19 mouse cellular contexts compared by ENCODE assay signal in the genomic region with DNA sequence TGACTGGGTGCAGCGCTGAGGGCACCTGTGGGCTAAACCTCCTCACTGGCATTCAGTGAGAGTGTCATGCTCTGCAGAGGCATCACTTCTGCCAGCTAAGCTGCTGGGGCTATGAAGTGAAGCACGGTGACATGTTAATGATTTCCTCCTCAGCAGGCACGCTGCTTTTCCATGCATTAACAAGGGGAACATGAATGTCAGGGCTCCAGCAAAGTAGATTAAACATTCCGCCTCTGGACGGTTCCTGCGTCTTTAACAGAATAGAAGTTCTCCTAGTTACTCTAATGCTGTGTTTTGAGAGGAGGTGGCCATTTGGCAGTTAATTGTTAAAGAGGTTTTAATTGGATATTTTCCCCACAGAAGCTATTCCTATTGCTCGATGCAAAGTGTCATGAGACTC.
DNase-seq lines count a peak whose midpoint lies in the region; ATAC-seq and TF ChIP-seq lines count a peak whose summit lies in the region.
"Had no signal": no experiment of that assay in that cellular context is flagged by ENCODE, and none has a peak within 500 bp of the region (broad histone marks: within the 10 kb centered on the region; RNA-seq: fewer than 3 reads in every experiment).

No protein-coding gene starts in this region.

- no peaks in the 10 kb centered on the region for H3K36me3 ChIP-seq in hindbrain, postnatal 0 days (ENCODE audit: insufficient read depth, low read length)
- no peaks in the 10 kb centered on the region for H3K36me3 ChIP-seq in hindbrain, embryonic 16.5 days (ENCODE audit: control insufficient read depth, insufficient read depth, low read length)
- H3K36me3 ChIP-seq in kidney, postnatal 0 days (ENCODE audit: insufficient read depth, low read length), result no peaks in the 10 kb centered on the region
- H3K36me3 ChIP-seq in midbrain, embryonic 14.5 days (ENCODE audit: control insufficient read depth, insufficient read depth, low read length), result no peaks in the 10 kb centered on the region
- H3K36me3 ChIP-seq in midbrain, postnatal 0 days (ENCODE audit: insufficient read depth, low read length), result no peaks in the 10 kb centered on the region
- H3K36me3 ChIP-seq: embryonic facial prominence, embryonic 13.5 days; forebrain, embryonic 12.5 days; hindbrain, embryonic 10.5 days had no signal

- no peak for TF ChIP-seq CTCF in hindbrain, postnatal 0 days (IDR thresholded peaks at IDR 0.05; ENCODE audit: low read depth)
- TF ChIP-seq CTCF in kidney, postnatal 0 days (IDR thresholded peaks at IDR 0.05; ENCODE audit: low read depth), result no peak
- TF ChIP-seq CTCF in midbrain, postnatal 0 days (IDR thresholded peaks at IDR 0.05), result no peak

- H3K9me3 ChIP-seq in hindbrain, postnatal 0 days (ENCODE audit: low read length), result no peaks in the 10 kb centered on the region
- no peaks in the 10 kb centered on the region for H3K9me3 ChIP-seq in hindbrain, embryonic 16.5 days (ENCODE audit: control insufficient read depth, low read length)
- no peaks in the 10 kb centered on the region for H3K9me3 ChIP-seq in kidney, postnatal 0 days (replicated peaks; ENCODE audit: low read length)
- no peaks in the 10 kb centered on the region for H3K9me3 ChIP-seq in midbrain, embryonic 14.5 days (ENCODE audit: control insufficient read depth, low read length)
- H3K9me3 ChIP-seq in midbrain, postnatal 0 days (ENCODE audit: low read length), result no peaks in the 10 kb centered on the region
- H3K9me3 ChIP-seq: embryonic facial prominence, embryonic 13.5 days; forebrain, embryonic 12.5 days; heart, embryonic 12.5 days; hindbrain, embryonic 10.5 days had no signal

- H3K27ac ChIP-seq in hindbrain, postnatal 0 days, result no peak overlapping the region
- H3K27ac ChIP-seq in hindbrain, embryonic 16.5 days (ENCODE audit: low read depth, low read length), result no peak overlapping the region
- no peak overlapping the region for H3K27ac ChIP-seq in kidney, postnatal 0 days
- no peak overlapping the region for H3K27ac ChIP-seq in midbrain, embryonic 14.5 days (replicated peaks; ENCODE audit: low read depth, low read length)
- H3K27ac ChIP-seq in midbrain, postnatal 0 days (ENCODE audit: low read depth, low read length), result no peak overlapping the region
- H3K27ac ChIP-seq: embryonic facial prominence, embryonic 13.5 days; forebrain, embryonic 12.5 days; heart, adult 2 months; hindbrain, embryonic 10.5 days; hindbrain, embryonic 14.5 days had no signal

- no peak overlapping the region for H3K4me2 ChIP-seq in hindbrain, postnatal 0 days (ENCODE audit: low read depth, low read length)
- no peak overlapping the region for H3K4me2 ChIP-seq in hindbrain, embryonic 16.5 days (ENCODE audit: low read length)
- H3K4me2 ChIP-seq in kidney, postnatal 0 days (ENCODE audit: low read length), result no peak overlapping the region
- H3K4me2 ChIP-seq in midbrain, embryonic 14.5 days (ENCODE audit: low read length), result no peak overlapping the region
- H3K4me2 ChIP-seq in midbrain, postnatal 0 days (ENCODE audit: low read depth, low read length, poor library complexity, severe bottlenecking), result no peak overlapping the region
- H3K4me2 ChIP-seq: embryonic facial prominence, embryonic 13.5 days; forebrain, embryonic 12.5 days; heart, embryonic 12.5 days; hindbrain, embryonic 14.5 days had no signal

- no peak overlapping the region for H3K9ac ChIP-seq in hindbrain, postnatal 0 days (replicated peaks; ENCODE audit: low read length)
- H3K9ac ChIP-seq in hindbrain, embryonic 16.5 days (ENCODE audit: low read depth, low read length), result no peak overlapping the region
- no peak overlapping the region for H3K9ac ChIP-seq in kidney, postnatal 0 days (ENCODE audit: low read depth, low read length)
- no peak overlapping the region for H3K9ac ChIP-seq in midbrain, embryonic 14.5 days (replicated peaks; ENCODE audit: low read length)
- H3K9ac ChIP-seq in midbrain, postnatal 0 days (replicated peaks; ENCODE audit: low read length, poor library complexity, severe bottlenecking), result no peak overlapping the region
- H3K9ac ChIP-seq: embryonic facial prominence, embryonic 13.5 days; forebrain, embryonic 12.5 days; heart, embryonic 12.5 days; hindbrain, embryonic 14.5 days had no signal

- 28% methylated on average over 7 of the region's 7 CpGs for WGBS in hindbrain, postnatal 0 days
- WGBS in hindbrain, embryonic 16.5 days, result 40% methylated on average over 7 of the region's 7 CpGs
- 40% methylated on average over 7 of the region's 7 CpGs for whole genome bisulfite sequencing in kidney, postnatal 0 days
- 31% methylated on average over 7 of the region's 7 CpGs for WGBS in midbrain, embryonic 14.5 days
- WGBS in midbrain, postnatal 0 days, result 34% methylated on average over 7 of the region's 7 CpGs

- H3K4me1 ChIP-seq in hindbrain, postnatal 0 days (ENCODE audit: insufficient read depth, low read length), result no peaks in the 10 kb centered on the region
- H3K4me1 ChIP-seq in hindbrain, embryonic 16.5 days (ENCODE audit: control insufficient read depth, insufficient read depth, low read depth, low read length), result no peaks in the 10 kb centered on the region
- H3K4me1 ChIP-seq in kidney, postnatal 0 days (replicated peaks; ENCODE audit: insufficient read depth, low read length), result no peaks in the 10 kb centered on the region; the same call in 1 of the 2 replicates
- no peaks in the 10 kb centered on the region for H3K4me1 ChIP-seq in midbrain, embryonic 14.5 days (ENCODE audit: control insufficient read depth, insufficient read depth, low read length)
- no peaks in the 10 kb centered on the region for H3K4me1 ChIP-seq in midbrain, postnatal 0 days (ENCODE audit: insufficient read depth, low read length)
- H3K4me1 ChIP-seq: forebrain, embryonic 12.5 days had no signal

- ATAC-seq in hindbrain, postnatal 0 days, result no peak
- no peak for ATAC-seq in hindbrain, embryonic 16.5 days
- ATAC-seq in kidney, postnatal 0 days (replicated peaks; ENCODE audit: low FRiP score, low read depth), result no peak
- no peak for ATAC-seq in midbrain, embryonic 14.5 days (ENCODE audit: low FRiP score, low TSS enrichment)
- no peak for ATAC-seq in midbrain, postnatal 0 days (ENCODE audit: low FRiP score)

- H3K27me3 ChIP-seq in hindbrain, postnatal 0 days (ENCODE audit: insufficient read depth, low read length), result no peaks in the 10 kb centered on the region
- H3K27me3 ChIP-seq in hindbrain, embryonic 16.5 days (replicated peaks; ENCODE audit: control insufficient read depth, insufficient read depth, low read length), result no peaks in the 10 kb centered on the region
- no peaks in the 10 kb centered on the region for H3K27me3 ChIP-seq in kidney, postnatal 0 days (ENCODE audit: insufficient read depth, low read length)
- H3K27me3 ChIP-seq in midbrain, embryonic 14.5 days (ENCODE audit: control insufficient read depth, insufficient read depth, low read length), result no peaks in the 10 kb centered on the region
- no peaks in the 10 kb centered on the region for H3K27me3 ChIP-seq in midbrain, postnatal 0 days (ENCODE audit: insufficient read depth, low read length)
- H3K27me3 ChIP-seq: embryonic facial prominence, embryonic 13.5 days; heart, embryonic 12.5 days had no signal

- H3K4me3 ChIP-seq in hindbrain, postnatal 0 days (ENCODE audit: low read length), result no peak overlapping the region
- no peak overlapping the region for H3K4me3 ChIP-seq in hindbrain, embryonic 16.5 days (ENCODE audit: low read length)
- H3K4me3 ChIP-seq in kidney, postnatal 0 days (replicated peaks; ENCODE audit: low read depth, low read length), result no peak overlapping the region
- no peak overlapping the region for H3K4me3 ChIP-seq in midbrain, embryonic 14.5 days (replicated peaks; ENCODE audit: low read depth, low read length)
- no peak overlapping the region for H3K4me3 ChIP-seq in midbrain, postnatal 0 days (ENCODE audit: low read depth, low read length)
- H3K4me3 ChIP-seq: embryonic facial prominence, embryonic 13.5 days; forebrain, embryonic 12.5 days; heart, adult 2 months; heart, embryonic 12.5 days; hindbrain, embryonic 10.5 days had no signal

- peak; percentile 5 for DNase-seq in hindbrain, postnatal 0 days (ENCODE audit: low spot score)
- DNase-seq in kidney, postnatal 0 days (ENCODE audit: low spot score), result peak; percentile 20
- DNase-seq in kidney, adult 9 months, result no peak
- peak; percentile 32 for DNase-seq in midbrain, embryonic 14.5 days
- no peak for DNase-seq in midbrain, postnatal 0 days (ENCODE audit: low spot score)
- peak; percentile 69 for DNase-seq in retina, postnatal 1 day
- no peak for DNase-seq in gastrocnemius, postnatal 25 days
- DNase-seq: adrenal gland, postnatal 14 days; cerebellum, adult 18-20 months; cerebellum, adult 9-11 months; cerebellum, postnatal 36 days; gastrocnemius, postnatal 10 days; heart, adult 2 months had no signal

Comparison
In these comparisons a context has a peak if more than half of its experiments do, and no peak if none do; other contexts are left out.
1. DNase-seq: peak in hindbrain, postnatal 0 days (single experiment), kidney, postnatal 0 days (single experiment), midbrain, embryonic 14.5 days (single experiment) and retina, postnatal 1 day (single experiment); none in kidney, adult 9 months (single experiment), midbrain, postnatal 0 days (single experiment) and gastrocnemius, postnatal 25 days (single experiment).